Mouse (Mus musculus) urinary bladder, postnatal 25 days (tissue): Measurements from ENCODE around the gene Dbp.
A peak's percentile ranks its signal among the peaks of the same experiment; 100 is the strongest.

Source experiments
- DNase-seq: peaks from one replicate; pipeline ENCODE4 v3.0.0; 2022; ENCODE audit warnings: low spot score

The Dbp gene

GRCm38 (mm10) chr7:45712022-45712757, 7.3 kb downstream of the Dbp start:
- DNase-seq = no peak

GRCm38 (mm10) chr7:45713396-45713795, 8.5 kb downstream of the Dbp start:
- DNase-seq = no peak

- DNase-seq = no peak
Observed at GRCm38 (mm10) chr7:45713881-45714520, 9.1 kb downstream of the Dbp start.

GRCm38 (mm10) chr7:45714630-45715089, 9.8 kb downstream of the Dbp start:
- no peak for DNase-seq

GRCm38 (mm10) chr7:45715090-45715708, 10.3 kb downstream of the Dbp start, which contains the start of gene Rpl18:
Gene Rpl18, plus strand, starts transcription at chr7:45715457.
- peak; percentile 93 for DNase-seq

- DNase-seq = no peak
Observed at GRCm38 (mm10) chr7:45715741-45716459, 11.0 kb downstream of the Dbp start.

- DNase-seq = no peak
Observed at GRCm38 (mm10) chr7:45716460-45716857, 11.6 kb downstream of the Dbp start.

- no peak for DNase-seq
Observed at GRCm38 (mm10) chr7:45716952-45717917, 12.3 kb downstream of the Dbp start.

GRCm38 (mm10) chr7:45717918-45718297, 13.0 kb downstream of the Dbp start, which contains the start of gene Sphk2:
Gene Sphk2, minus strand, starts transcription at chr7:45718002.
- peak; percentile 98 for DNase-seq

GRCm38 (mm10) chr7:45718331-45718730, 13.4 kb downstream of the Dbp start:
- no peak for DNase-seq

- DNase-seq = no peak
Observed at GRCm38 (mm10) chr7:45719180-45719579, 14.3 kb downstream of the Dbp start.

- DNase-seq = no peak
Observed at GRCm38 (mm10) chr7:45719738-45720412, 15.0 kb downstream of the Dbp start.

- no peak for DNase-seq
Observed at GRCm38 (mm10) chr7:45720413-45721233, 15.7 kb downstream of the Dbp start, which contains the start of gene Fam83e. Gene Fam83e, plus strand, starts transcription at chr7:45721212.

GRCm38 (mm10) chr7:45721234-45721571, 16.3 kb downstream of the Dbp start:
- no peak for DNase-seq

GRCm38 (mm10) chr7:45721642-45722347, 16.9 kb downstream of the Dbp start:
- DNase-seq = no peak

- no peak for DNase-seq
Observed at GRCm38 (mm10) chr7:45722348-45722713, 17.4 kb downstream of the Dbp start.

- no peak for DNase-seq
Observed at GRCm38 (mm10) chr7:45723301-45723700, 18.4 kb downstream of the Dbp start.

- no peak for DNase-seq
Observed at GRCm38 (mm10) chr7:45723781-45724180, 18.9 kb downstream of the Dbp start.

GRCm38 (mm10) chr7:45725151-45725550, 20.3 kb downstream of the Dbp start:
- DNase-seq = no peak
